Mouse (Mus musculus) midbrain, embryonic 11.5 days (tissue): ENCODE measurements around the gene Tgm5. TPM values are rescaled to one million over a fixed set of nuclear protein-coding genes. Genes with fewer than 3 reads are reported as not detected.
"Not testable (repeated sequence)": the region's sequence is repeated elsewhere in the genome, so short reads cannot be mapped to it uniquely, and the experiment has no call there.

Experiments used
- ATAC-seq: fragments of 200-750 bp; cut with Nextera tagmentation; 2 replicates; pipeline ENCODE4 v1.8.0; 2017; ENCODE audit warnings: moderate TSS enrichment, moderate library complexity; ENCODE audit not compliant: low FRiP score
- DNase-seq: peaks from one replicate; pipeline ENCODE4 v3.0.0; 2015; ENCODE audit warnings: low spot score; ENCODE audit errors: missing footprints
- H3K27ac ChIP-seq: fragments of 300-500 bp; sonication (generic); 2 replicates; pipeline ENCODE4 v1.5.1; 2014; ENCODE audit warnings: low read depth, low read length
- H3K27me3 ChIP-seq: fragments of 300-500 bp; sonication (generic); 2 replicates; pipeline ENCODE4 v1.6.1; 2014; ENCODE audit warnings: mild to moderate bottlenecking, low read length, moderate library complexity, mixed read lengths; ENCODE audit not compliant: control insufficient read depth, insufficient read depth
- H3K36me3 ChIP-seq: fragments of 300-500 bp; sonication (generic); 2 replicates; pipeline ENCODE4 v1.6.1; 2014; ENCODE audit warnings: mild to moderate bottlenecking, low read length, moderate library complexity, mixed read lengths; ENCODE audit not compliant: control insufficient read depth, insufficient read depth
- H3K4me1 ChIP-seq: fragments of 300-500 bp; sonication (generic); 2 replicates; pipeline ENCODE4 v1.6.1; 2014; ENCODE audit warnings: low read length; ENCODE audit not compliant: control insufficient read depth, insufficient read depth
- H3K4me2 ChIP-seq: fragments of 300-500 bp; sonication (generic); 2 replicates; pipeline ENCODE4 v1.6.1; 2014; ENCODE audit warnings: mild to moderate bottlenecking, moderate library complexity
- H3K4me3 ChIP-seq: fragments of 300-500 bp; sonication (generic); 2 replicates; pipeline ENCODE4 v1.5.1; 2014; ENCODE audit warnings: low read depth, low read length
- H3K9ac ChIP-seq: fragments of 300-500 bp; sonication (generic); 2 replicates; pipeline ENCODE4 v1.6.1; 2014; ENCODE audit warnings: low read length
- H3K9me3 ChIP-seq: fragments of 300-500 bp; sonication (generic); 2 replicates; pipeline ENCODE4 v1.6.1; 2016; ENCODE audit warnings: low read length; ENCODE audit not compliant: control insufficient read depth
- WGBS: fragments of 180-500 bp; shearing (Covaris S2); extraction: QIAGEN DNeasy Blood & Tissue Kit; methylation state at CpG from one replicate; pipeline ENCODE4 v1.1.7; 2014; 5-methylcytosine and 5-hydroxymethylcytosine counted together
- polyA plus RNA-seq: library from polyadenylated mRNA; unstranded; fragments of >200 nt; fragmentation: Nextera tagmentation; extraction: Ambion mirVana; gene quantifications from 2 replicates; pipeline ENCODE4 v1.2.1, GENCODE M21; 2014

The Tgm5 gene
- polyA plus RNA-seq, 1 experiment from 2014 or later, result not detected

GRCm38 (mm10) chr2:121004018-121004811, 81.4 kb downstream of the Tgm5 start:
- Histone ChIP-seq H3K36me3 (no peaks in the 10 kb centered on the region), H3K4me1 (peaks cover 7% of the 10 kb centered on the region; the same call in 1 of the 2 replicates), H3K9ac (no peak overlapping the region), H3K4me3 (no peak overlapping the region), H3K4me2 (no peak overlapping the region), H3K27ac (no peak overlapping the region), H3K9me3 (no peaks in the 10 kb centered on the region), H3K27me3 (no peaks in the 10 kb centered on the region)
- DNase-seq (no peak), ATAC-seq (no peak)
- WGBS, result 86% methylated on average over 7 of the region's 7 CpGs

GRCm38 (mm10) chr2:121003586-121003985, 82.1 kb downstream of the Tgm5 start:
- Histone ChIP-seq H3K27me3 (no peaks in the 10 kb centered on the region), H3K36me3 (no peaks in the 10 kb centered on the region), H3K27ac (no peak overlapping the region), H3K9me3 (no peaks in the 10 kb centered on the region), H3K4me2 (no peak overlapping the region), H3K9ac (no peak overlapping the region), H3K4me1 (peaks cover 3% of the 10 kb centered on the region; the same call in 1 of the 2 replicates), H3K4me3 (no peak overlapping the region)
- DNase-seq (no peak), ATAC-seq (no peak)
- 73% methylated on average over 2 of the region's 2 CpGs for WGBS

- no peak for DNase-seq
Observed at GRCm38 (mm10) chr2:120998863-120999262, 86.8 kb downstream of the Tgm5 start.

DNA sequence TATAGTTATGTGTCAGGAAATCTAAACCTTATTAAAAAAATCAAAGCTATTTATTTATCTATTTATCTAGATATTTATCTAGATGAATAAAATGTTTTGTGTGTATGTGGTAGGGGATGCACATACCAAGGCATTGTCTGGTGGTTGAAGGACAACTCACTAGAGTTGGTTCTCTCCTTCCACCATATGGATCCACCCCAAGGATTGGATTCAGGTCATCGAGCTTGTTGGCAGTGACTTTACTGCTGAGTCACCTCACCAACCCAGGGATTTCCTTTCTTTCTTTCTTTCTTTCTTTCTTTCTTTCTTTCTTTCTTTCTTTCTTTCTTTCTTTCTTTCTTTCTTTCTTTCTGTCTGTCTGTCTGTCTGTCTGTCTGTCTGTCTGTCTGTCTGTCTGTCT, 89.0 kb downstream of the Tgm5 start:
- not testable (repeated sequence) for H3K4me1 ChIP-seq, H3K4me3 ChIP-seq, H3K27ac ChIP-seq, H3K9me3 ChIP-seq, ATAC-seq, DNase-seq, H3K27me3 ChIP-seq, H3K4me2 ChIP-seq, H3K36me3 ChIP-seq, H3K9ac ChIP-seq
- WGBS, result 71% methylated on average over 1 of the region's 1 CpGs

More at GRCm38 (mm10) chr2:120998863-120999262, 86.8 kb downstream of the Tgm5 start:
- Histone ChIP-seq H3K4me3 (no peak overlapping the region), H3K9me3 (no peaks in the 10 kb centered on the region), H3K27me3 (no peaks in the 10 kb centered on the region), H3K4me1 (no peaks in the 10 kb centered on the region), H3K4me2 (no peak overlapping the region), H3K9ac (no peak overlapping the region), H3K27ac (no peak overlapping the region), H3K36me3 (no peaks in the 10 kb centered on the region)
- ATAC-seq, result no peak
- 90% methylated on average over 8 of the region's 8 CpGs for WGBS

Other genes starting within 250 kb of the Tgm5 start
- 7.2 and 7.6 TPM in 2 replicates for gene Cdan1, start 235.7 kb downstream of the Tgm5 start, polyA plus RNA-seq
- 9.5 and 10.3 TPM in 2 replicates for gene Ttbk2, start 235.2 kb downstream of the Tgm5 start, polyA plus RNA-seq
- 21.0 and 21.7 TPM in 2 replicates for gene Ubr1, start 115.1 kb downstream of the Tgm5 start, polyA plus RNA-seq
- gene Tmem62, start 108.8 kb downstream of the Tgm5 start, polyA plus RNA-seq, result 6.2 and 7.0 TPM in 2 replicates
- 51.6 and 52.7 TPM in 2 replicates for gene Ccndbp1, start 77.4 kb downstream of the Tgm5 start, polyA plus RNA-seq
- 5.5 and 7.0 TPM in 2 replicates for gene Epb42, start 48.8 kb downstream of the Tgm5 start, polyA plus RNA-seq
- not detected in 2 replicates for gene Tgm7, start 24.0 kb upstream of the Tgm5 start, polyA plus RNA-seq
- 35.4 and 35.7 TPM in 2 replicates for gene Adal, start 54.6 kb upstream of the Tgm5 start, polyA plus RNA-seq
- gene Lcmt2, start 54.8 kb upstream of the Tgm5 start, polyA plus RNA-seq, result 20.6 and 21.0 TPM in 2 replicates
- 67.8 and 69.3 TPM in 2 replicates for gene Tubgcp4, start 84.8 kb upstream of the Tgm5 start, polyA plus RNA-seq
- 13.8 and 16.3 TPM in 2 replicates for gene Zscan29, start 85.3 kb upstream of the Tgm5 start, polyA plus RNA-seq
- 132 and 138 TPM in 2 replicates for gene Trp53bp1, start 185.6 kb upstream of the Tgm5 start, polyA plus RNA-seq
- 11.2 and 14.3 TPM in 2 replicates for gene Map1a, start 203.8 kb upstream of the Tgm5 start, polyA plus RNA-seq